Mouse (Mus musculus): Measurements from ENCODE around the gene Gtf2a1l. TPM values are rescaled to one million over a fixed set of nuclear protein-coding genes. Genes with fewer than 3 reads are reported as not detected.
A peak's percentile ranks its signal among the peaks of the same experiment; 100 is the strongest.

The Gtf2a1l gene
- total RNA-seq (2014; rRNA removed): 0.24 and 0.69 TPM in 2 replicates
- 0.44 and 0.52 TPM in 2 replicates for polyA plus RNA-seq (2015; fragmentation: Nextera tagmentation; extraction: Ambion mirVana)

DNA sequence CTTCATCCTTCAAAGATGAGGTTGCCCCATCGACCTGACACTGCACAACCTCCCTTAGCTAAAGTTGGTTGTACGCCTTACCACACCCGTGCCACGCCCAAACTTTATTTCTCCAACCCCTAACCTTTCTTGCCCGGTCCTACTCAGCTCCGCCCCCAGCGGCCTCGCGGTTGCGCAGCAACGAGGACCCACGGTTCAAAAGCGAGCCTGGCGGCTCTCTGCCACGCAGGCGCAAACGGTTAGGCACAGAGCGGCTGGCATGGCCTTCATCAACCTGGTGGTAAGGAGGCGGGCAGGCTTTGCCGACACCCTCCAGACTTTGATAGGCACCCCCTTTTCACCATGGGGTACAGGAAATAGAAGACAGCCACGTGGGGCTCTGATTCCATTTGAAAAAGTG lies at the start of gene Gtf2a1l:
Gtf2a1l (plus strand) TSS at position 209 of the 400 bp plus-strand sequence.
- H3K4me1 ChIP-seq (ENCODE audit: insufficient read depth): no peaks in the 10 kb centered on the region
- no peak within 1 kb of the TSS for H3K27ac ChIP-seq (ENCODE audit: low read depth, low read length)
- peak within 1 kb of the TSS; percentile 31 for H3K4me2 ChIP-seq (ENCODE audit: low read depth)
- H3K9me3 ChIP-seq (ENCODE audit: low read length): no peaks in the 10 kb centered on the region
- peak; percentile 22; the same call in 1 of the 2 replicates for TF ChIP-seq CTCF (IDR thresholded peaks at IDR 0.05; ENCODE audit: low read depth)
- no peaks in the 10 kb centered on the region for H3K27me3 ChIP-seq (ENCODE audit: insufficient read depth, low read length)
- H3K4me3 ChIP-seq (ENCODE audit: low read depth, low read length): peak within 1 kb of the TSS; percentile 7; the same call in 1 of the 2 replicates
- H3K9ac ChIP-seq: no peak within 1 kb of the TSS
- H3K36me3 ChIP-seq (ENCODE audit: insufficient read depth): no peaks in the 10 kb centered on the region
- DNase-seq (peak; percentile 38), ATAC-seq (peak; percentile 62)
- 27% methylated on average over 21 of the region's 21 CpGs for WGBS

DNA sequence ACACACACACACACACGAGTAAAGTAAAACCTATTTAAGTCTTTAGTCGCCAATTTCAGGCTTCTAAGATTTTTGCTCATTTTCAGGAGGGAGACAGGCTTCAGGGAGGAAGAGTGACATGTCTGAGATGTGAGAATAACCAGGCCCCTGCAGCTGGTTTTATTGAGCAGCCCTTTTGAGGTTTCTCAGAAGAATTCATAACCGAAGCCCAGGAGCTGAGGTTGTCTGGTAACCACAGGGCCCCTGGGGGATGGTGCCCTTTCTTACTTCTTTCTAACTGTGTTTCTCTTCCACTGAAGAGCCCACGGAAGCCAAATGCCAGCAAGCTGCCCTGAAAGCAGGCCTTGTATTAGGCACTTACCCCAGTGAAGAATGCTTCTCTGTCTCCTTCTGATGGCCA lies 47.5 kb upstream of the Gtf2a1l start:
- TF ChIP-seq CTCF (IDR thresholded peaks at IDR 0.05; ENCODE audit: low read depth): no peak
- WGBS: 88% methylated on average over 4 of the region's 4 CpGs
- H3K9me3 ChIP-seq (ENCODE audit: low read length): no peaks in the 10 kb centered on the region
- H3K36me3 ChIP-seq (ENCODE audit: insufficient read depth): no peaks in the 10 kb centered on the region
- DNase-seq (no peak), ATAC-seq (no peak)
- H3K27me3 ChIP-seq (ENCODE audit: insufficient read depth, low read length): no peaks in the 10 kb centered on the region
- no peaks in the 10 kb centered on the region for H3K4me1 ChIP-seq (ENCODE audit: insufficient read depth)
- no peak overlapping the region for H3K4me2 ChIP-seq (ENCODE audit: low read depth)
- no peak overlapping the region for H3K4me3 ChIP-seq (ENCODE audit: low read depth, low read length)
- H3K27ac ChIP-seq (ENCODE audit: low read depth, low read length): no peak overlapping the region
- H3K9ac ChIP-seq: no peak overlapping the region

DNA sequence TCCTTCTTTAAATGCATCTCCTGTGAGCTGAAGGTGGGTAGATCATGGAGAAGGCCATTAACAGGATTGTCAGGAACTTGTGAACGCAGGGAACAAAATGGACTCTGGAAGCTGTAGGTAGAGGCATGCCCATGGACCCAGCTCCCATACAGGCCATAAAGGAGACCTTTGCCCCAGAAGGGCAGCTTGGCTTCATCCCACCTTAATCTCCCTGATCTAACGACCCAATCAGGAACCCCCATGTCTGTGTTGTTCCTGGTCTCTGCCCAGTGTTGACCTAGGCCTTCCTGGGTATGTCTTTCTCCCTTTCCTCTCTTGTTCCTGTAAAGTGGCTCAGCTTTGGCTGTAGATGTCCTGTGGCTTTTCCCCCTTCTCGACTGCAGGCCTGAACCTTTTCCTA lies 47.1 kb upstream of the Gtf2a1l start:
- WGBS: 85% methylated on average over 3 of the region's 3 CpGs
- no peak for TF ChIP-seq CTCF (IDR thresholded peaks at IDR 0.05; ENCODE audit: low read depth)
- Histone ChIP-seq H3K27ac (ENCODE audit: low read depth, low read length) (no peak overlapping the region), H3K36me3 (ENCODE audit: insufficient read depth) (no peaks in the 10 kb centered on the region), H3K9me3 (ENCODE audit: low read length) (no peaks in the 10 kb centered on the region), H3K27me3 (ENCODE audit: insufficient read depth, low read length) (no peaks in the 10 kb centered on the region), H3K4me2 (ENCODE audit: low read depth) (no peak overlapping the region), H3K9ac (no peak overlapping the region), H3K4me3 (ENCODE audit: low read depth, low read length) (no peak overlapping the region), H3K4me1 (ENCODE audit: insufficient read depth) (no peaks in the 10 kb centered on the region)
- DNase-seq (no peak), ATAC-seq (no peak)

DNA sequence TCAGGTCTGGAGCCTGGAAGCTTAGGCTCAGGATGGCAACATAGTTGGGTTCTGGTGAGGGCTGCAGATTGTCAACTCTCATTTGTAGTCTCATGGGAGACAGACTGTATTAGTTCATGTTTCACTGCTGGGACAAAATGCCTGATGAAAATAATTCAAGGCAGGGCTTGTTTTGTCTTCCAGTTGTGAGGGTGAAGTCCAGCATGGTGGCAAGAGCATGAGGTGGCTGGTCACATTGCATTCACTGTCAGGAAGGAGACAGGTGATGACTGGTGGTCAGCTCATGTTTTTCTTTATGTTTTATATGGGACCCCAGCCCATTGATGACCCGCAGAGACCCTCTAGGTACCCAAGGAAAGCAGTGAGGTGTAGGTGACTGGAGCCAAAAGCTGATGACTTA lies 45.7 kb upstream of the Gtf2a1l start:
- Histone ChIP-seq H3K4me2 (ENCODE audit: low read depth) (no peak overlapping the region), H3K36me3 (ENCODE audit: insufficient read depth) (no peaks in the 10 kb centered on the region), H3K27ac (ENCODE audit: low read depth, low read length) (no peak overlapping the region), H3K4me3 (ENCODE audit: low read depth, low read length) (no peak overlapping the region), H3K9me3 (ENCODE audit: low read length) (no peaks in the 10 kb centered on the region), H3K4me1 (ENCODE audit: insufficient read depth) (no peaks in the 10 kb centered on the region), H3K9ac (no peak overlapping the region), H3K27me3 (ENCODE audit: insufficient read depth, low read length) (no peaks in the 10 kb centered on the region)
- ATAC-seq (no peak), DNase-seq (no peak)
- WGBS: 94% methylated on average over 1 of the region's 1 CpGs
- TF ChIP-seq CTCF (IDR thresholded peaks at IDR 0.05; ENCODE audit: low read depth): no peak

DNA sequence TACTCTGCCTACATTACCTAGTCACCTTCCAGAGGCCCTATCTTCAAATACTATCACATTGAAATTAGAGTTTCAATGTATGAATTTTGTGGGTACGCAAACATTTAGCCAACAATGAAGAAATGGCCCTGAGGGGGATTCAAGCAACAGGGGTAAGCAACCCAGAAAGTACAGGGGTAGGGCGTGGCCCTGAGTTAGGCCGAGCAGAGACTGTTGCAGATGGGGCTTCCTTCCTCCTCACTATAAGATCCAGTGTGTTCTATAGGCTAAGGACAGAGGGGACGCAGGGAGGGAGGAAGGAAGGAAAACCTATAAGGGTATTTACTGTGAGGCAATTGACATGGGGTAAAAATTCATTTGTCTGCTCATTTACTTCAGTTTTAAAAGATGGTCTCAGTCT lies 44.1 kb upstream of the Gtf2a1l start:
- Histone ChIP-seq H3K27ac (ENCODE audit: low read depth, low read length) (no peak overlapping the region), H3K27me3 (ENCODE audit: insufficient read depth, low read length) (no peaks in the 10 kb centered on the region), H3K4me1 (ENCODE audit: insufficient read depth) (no peaks in the 10 kb centered on the region), H3K4me2 (ENCODE audit: low read depth) (no peak overlapping the region), H3K9me3 (ENCODE audit: low read length) (no peaks in the 10 kb centered on the region), H3K4me3 (ENCODE audit: low read depth, low read length) (no peak overlapping the region), H3K9ac (no peak overlapping the region), H3K36me3 (ENCODE audit: insufficient read depth) (no peaks in the 10 kb centered on the region)
- no peak for DNase-seq
- 93% methylated on average over 4 of the region's 4 CpGs for WGBS
- no peak for TF ChIP-seq CTCF (IDR thresholded peaks at IDR 0.05; ENCODE audit: low read depth)
- no peak for ATAC-seq

DNA sequence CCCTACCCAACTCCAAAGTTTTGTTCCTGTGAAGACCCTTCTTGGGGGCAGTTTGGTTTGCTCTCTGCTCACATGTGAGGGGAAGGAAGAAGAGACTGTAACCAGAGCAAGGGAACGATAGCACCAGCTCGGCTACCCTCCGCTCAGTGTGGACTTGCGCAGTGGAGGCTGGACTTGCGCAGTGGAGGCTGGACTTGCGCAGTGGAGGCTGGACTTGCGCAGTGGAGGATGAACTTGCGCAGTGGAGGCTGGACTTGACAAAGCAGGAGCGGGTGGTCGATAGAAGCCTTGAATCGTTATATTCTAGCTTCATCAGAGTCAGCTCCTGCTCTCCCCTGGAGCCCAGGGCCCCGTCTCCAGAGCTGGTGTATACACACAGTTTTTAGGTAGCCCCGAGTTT lies 43.1 kb upstream of the Gtf2a1l start:
- Histone ChIP-seq H3K27me3 (ENCODE audit: insufficient read depth, low read length) (no peaks in the 10 kb centered on the region), H3K27ac (ENCODE audit: low read depth, low read length) (no peak overlapping the region), H3K4me1 (ENCODE audit: insufficient read depth) (no peaks in the 10 kb centered on the region), H3K4me2 (ENCODE audit: low read depth) (no peak overlapping the region), H3K9ac (no peak overlapping the region), H3K9me3 (ENCODE audit: low read length) (no peaks in the 10 kb centered on the region), H3K4me3 (ENCODE audit: low read depth, low read length) (no peak overlapping the region), H3K36me3 (ENCODE audit: insufficient read depth) (no peaks in the 10 kb centered on the region)
- ATAC-seq (no peak), DNase-seq (no peak)
- TF ChIP-seq CTCF (IDR thresholded peaks at IDR 0.05; ENCODE audit: low read depth): no peak
- 96% methylated on average over 13 of the region's 13 CpGs for WGBS

DNA sequence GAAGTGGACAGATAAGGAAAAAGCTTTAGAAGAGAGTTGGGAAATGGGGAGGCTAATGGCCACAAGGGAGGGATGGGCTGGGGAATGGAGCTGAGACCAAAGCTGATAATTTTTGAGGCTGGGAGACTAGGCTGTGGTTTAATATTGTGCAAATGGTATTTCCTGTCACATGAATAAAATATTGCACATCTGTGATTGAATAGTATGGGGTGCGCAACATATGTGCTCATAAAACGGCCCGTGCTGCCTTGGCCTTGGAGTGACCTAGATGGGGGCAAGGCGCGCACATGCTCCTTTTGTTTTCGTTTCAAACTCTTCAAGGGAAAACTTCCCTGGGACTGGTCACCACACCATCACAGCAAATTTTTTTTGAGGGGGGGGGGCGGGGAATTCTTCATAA lies 42.5 kb upstream of the Gtf2a1l start:
- no peaks in the 10 kb centered on the region for H3K4me1 ChIP-seq (ENCODE audit: insufficient read depth)
- no peak overlapping the region for H3K4me3 ChIP-seq (ENCODE audit: low read depth, low read length)
- no peaks in the 10 kb centered on the region for H3K9me3 ChIP-seq (ENCODE audit: low read length)
- no peak overlapping the region for H3K4me2 ChIP-seq (ENCODE audit: low read depth)
- no peaks in the 10 kb centered on the region for H3K36me3 ChIP-seq (ENCODE audit: insufficient read depth)
- ATAC-seq (no peak), DNase-seq (no peak)
- H3K9ac ChIP-seq: no peak overlapping the region
- no peaks in the 10 kb centered on the region for H3K27me3 ChIP-seq (ENCODE audit: insufficient read depth, low read length)
- WGBS: 84% methylated on average over 7 of the region's 7 CpGs
- TF ChIP-seq CTCF (IDR thresholded peaks at IDR 0.05; ENCODE audit: low read depth): no peak
- H3K27ac ChIP-seq (ENCODE audit: low read depth, low read length): no peak overlapping the region
